Mouse (Mus musculus) midbrain, embryonic 16.5 days (tissue): ENCODE results near the gene Sox10. TPM values are rescaled to one million over a fixed set of nuclear protein-coding genes. Genes with fewer than 3 reads are reported as not detected.

Experiments
- ATAC-seq: fragments of 200-750 bp; cut with Nextera tagmentation; 2 replicates; pipeline ENCODE4 v1.8.0; 2017; ENCODE audit warnings: moderate TSS enrichment
- H3K27ac ChIP-seq: fragments of 300-500 bp; sonication (generic); 2 replicates; pipeline ENCODE4 v1.5.1; 2014; ENCODE audit warnings: mild to moderate bottlenecking, low read length, mixed read lengths
- H3K27me3 ChIP-seq: fragments of 300-500 bp; sonication (generic); 2 replicates; pipeline ENCODE4 v1.6.1; 2014; ENCODE audit warnings: low read depth, low read length, mixed read lengths; ENCODE audit not compliant: control insufficient read depth, insufficient read depth
- H3K36me3 ChIP-seq: fragments of 300-500 bp; sonication (generic); 2 replicates; pipeline ENCODE4 v1.6.1; 2014; ENCODE audit warnings: mild to moderate bottlenecking, low read length, moderate library complexity, mixed read lengths; ENCODE audit not compliant: control insufficient read depth, insufficient read depth
- H3K4me1 ChIP-seq: fragments of 300-500 bp; sonication (generic); 2 replicates; pipeline ENCODE4 v1.6.1; 2014; ENCODE audit warnings: mild to moderate bottlenecking, low read length, mixed read lengths; ENCODE audit not compliant: control insufficient read depth, insufficient read depth
- H3K4me2 ChIP-seq: fragments of 300-500 bp; sonication (generic); 2 replicates; pipeline ENCODE4 v1.6.1; 2014; ENCODE audit warnings: mild to moderate bottlenecking, low read length, mixed read lengths
- H3K4me3 ChIP-seq: fragments of 300-500 bp; sonication (generic); 2 replicates; pipeline ENCODE4 v1.5.1; 2014; ENCODE audit warnings: low read depth, mild to moderate bottlenecking, low read length, moderate library complexity, mixed read lengths
- H3K9ac ChIP-seq: fragments of 300-500 bp; sonication (generic); 2 replicates; pipeline ENCODE4 v1.6.1; 2014; ENCODE audit warnings: low read depth, low read length, mixed read lengths
- H3K9me3 ChIP-seq: fragments of 300-500 bp; sonication (generic); replicated peaks from 2 replicates; pipeline ENCODE4 v1.6.1; 2014; ENCODE audit warnings: mild to moderate bottlenecking, low read length, mixed read lengths; ENCODE audit not compliant: control insufficient read depth, poor library complexity, severe bottlenecking
- WGBS: fragments of 180-500 bp; shearing (Covaris S2); extraction: QIAGEN DNeasy Blood & Tissue Kit; methylation state at CpG from one replicate; pipeline ENCODE4 v1.1.7; 2014; 5-methylcytosine and 5-hydroxymethylcytosine counted together
- polyA plus RNA-seq: library from polyadenylated mRNA; unstranded; fragments of >200 nt; fragmentation: Nextera tagmentation; extraction: Ambion mirVana; gene quantifications from 2 replicates; pipeline ENCODE4 v1.2.1, GENCODE M21; 2015

Sox10 gene
- polyA plus RNA-seq, 1 experiment from 2014 or later: 3.8 TPM

GRCm38 (mm10) chr15:79176905-79177304 lies 11.9 kb upstream of the Sox10 start:
- H3K4me1 ChIP-seq: no peaks in the 10 kb centered on the region
- no peak overlapping the region for H3K9ac ChIP-seq
- ATAC-seq: no peak
- H3K27me3 ChIP-seq: no peaks in the 10 kb centered on the region
- H3K27ac ChIP-seq: no peak overlapping the region
- H3K36me3 ChIP-seq: no peaks in the 10 kb centered on the region
- no peaks in the 10 kb centered on the region for H3K9me3 ChIP-seq
- 35% methylated on average over 6 of the region's 6 CpGs for WGBS
- no peak overlapping the region for H3K4me2 ChIP-seq
- H3K4me3 ChIP-seq: no peak overlapping the region

- no peaks in the 10 kb centered on the region; the same call in 1 of the 2 replicates for H3K4me1 ChIP-seq
- peaks cover 33% of the 10 kb centered on the region for H3K27me3 ChIP-seq
- H3K4me3 ChIP-seq: no peak overlapping the region
- H3K4me2 ChIP-seq: no peak overlapping the region
- no peaks in the 10 kb centered on the region for H3K9me3 ChIP-seq
- H3K36me3 ChIP-seq: no peaks in the 10 kb centered on the region
- no peak overlapping the region for H3K27ac ChIP-seq
- H3K9ac ChIP-seq: no peak overlapping the region
- no peak for ATAC-seq
- WGBS: 49% methylated on average over 8 of the region's 8 CpGs
Measured at GRCm38 (mm10) chr15:79166712-79167111, 1.7 kb upstream of the Sox10 start.

- no peak overlapping the region for H3K27ac ChIP-seq
- peaks cover 34% of the 10 kb centered on the region for H3K27me3 ChIP-seq
- no peak for ATAC-seq
- H3K4me1 ChIP-seq: no peaks in the 10 kb centered on the region; the same call in 1 of the 2 replicates
- no peak overlapping the region for H3K4me2 ChIP-seq
- 2% methylated on average over 15 of the region's 15 CpGs for WGBS
- H3K9me3 ChIP-seq: no peaks in the 10 kb centered on the region
- H3K9ac ChIP-seq: no peak overlapping the region
- no peaks in the 10 kb centered on the region for H3K36me3 ChIP-seq
- H3K4me3 ChIP-seq: no peak overlapping the region; the same call in 1 of the 2 replicates
Measured at GRCm38 (mm10) chr15:79164251-79164650, 789 bp downstream of the Sox10 start.

- H3K9ac ChIP-seq: no peak overlapping the region
- no peak for ATAC-seq
- no peak overlapping the region for H3K27ac ChIP-seq
- no peaks in the 10 kb centered on the region for H3K9me3 ChIP-seq
- H3K4me3 ChIP-seq: peak overlapping the region; percentile 20; the same call in 1 of the 2 replicates
- H3K27me3 ChIP-seq: peaks cover 34% of the 10 kb centered on the region
- H3K4me1 ChIP-seq: no peaks in the 10 kb centered on the region; the same call in 1 of the 2 replicates
- no peak overlapping the region for H3K4me2 ChIP-seq
- H3K36me3 ChIP-seq: no peaks in the 10 kb centered on the region
- WGBS: 43% methylated on average over 14 of the region's 14 CpGs
Measured at GRCm38 (mm10) chr15:79162822-79163221, 2.2 kb downstream of the Sox10 start.

- WGBS: 69% methylated on average over 7 of the region's 7 CpGs
Measured at GRCm38 (mm10) chr15:79162301-79162700, 2.7 kb downstream of the Sox10 start.

GRCm38 (mm10) chr15:79155572-79155971 lies 9.5 kb downstream of the Sox10 start:
- H3K4me3 ChIP-seq: no peak overlapping the region
- 25% methylated on average over 3 of the region's 3 CpGs for WGBS
- H3K9me3 ChIP-seq: no peaks in the 10 kb centered on the region
- H3K27ac ChIP-seq: no peak overlapping the region
- peaks cover 6% of the 10 kb centered on the region; the same call in 1 of the 2 replicates for H3K36me3 ChIP-seq
- H3K4me2 ChIP-seq: no peak overlapping the region
- no peak overlapping the region for H3K9ac ChIP-seq
- H3K4me1 ChIP-seq: peaks cover 9% of the 10 kb centered on the region; the same call in 1 of the 2 replicates
- no peak for ATAC-seq
- no peaks in the 10 kb centered on the region; the same call in 1 of the 2 replicates for H3K27me3 ChIP-seq

More at GRCm38 (mm10) chr15:79162301-79162700, 2.7 kb downstream of the Sox10 start:
- no peak overlapping the region for H3K27ac ChIP-seq
- ATAC-seq: no peak
- H3K9ac ChIP-seq: no peak overlapping the region
- H3K4me2 ChIP-seq: no peak overlapping the region
- H3K4me3 ChIP-seq: no peak overlapping the region
- H3K4me1 ChIP-seq: no peaks in the 10 kb centered on the region; the same call in 1 of the 2 replicates
- no peaks in the 10 kb centered on the region for H3K36me3 ChIP-seq
- H3K27me3 ChIP-seq: peaks cover 34% of the 10 kb centered on the region
- no peaks in the 10 kb centered on the region for H3K9me3 ChIP-seq

- Histone ChIP-seq H3K4me3 (no peak overlapping the region), H3K4me2 (no peak overlapping the region), H3K27ac (peak overlapping the region; percentile 84), H3K9me3 (no peaks in the 10 kb centered on the region), H3K9ac (no peak overlapping the region), H3K36me3 (peaks cover 16% of the 10 kb centered on the region), H3K4me1 (peaks cover 9% of the 10 kb centered on the region; the same call in 1 of the 2 replicates), H3K27me3 (no peaks in the 10 kb centered on the region)
- WGBS: 52% methylated on average over 6 of the region's 6 CpGs
- ATAC-seq: no peak
Measured at GRCm38 (mm10) chr15:79152709-79153108, 12.3 kb downstream of the Sox10 start.

- Histone ChIP-seq H3K27me3 (no peaks in the 10 kb centered on the region), H3K4me2 (no peak overlapping the region), H3K36me3 (peaks cover 24% of the 10 kb centered on the region), H3K9me3 (no peaks in the 10 kb centered on the region), H3K27ac (peak overlapping the region; percentile 84), H3K9ac (peak overlapping the region; percentile 40; the same call in 1 of the 2 replicates), H3K4me3 (no peak overlapping the region), H3K4me1 (peaks cover 9% of the 10 kb centered on the region; the same call in 1 of the 2 replicates)
- 26% methylated on average over 8 of the region's 8 CpGs for WGBS
- ATAC-seq: peak; percentile 34; the same call in 1 of the 2 replicates
Measured at GRCm38 (mm10) chr15:79151881-79152280, 13.2 kb downstream of the Sox10 start.

- H3K9ac ChIP-seq: no peak overlapping the region
- H3K4me3 ChIP-seq: no peak overlapping the region
- H3K9me3 ChIP-seq: no peaks in the 10 kb centered on the region
- H3K27me3 ChIP-seq: no peaks in the 10 kb centered on the region
- WGBS: 49% methylated on average over 7 of the region's 7 CpGs
- peaks cover 38% of the 10 kb centered on the region for H3K36me3 ChIP-seq
- H3K4me2 ChIP-seq: no peak overlapping the region
- H3K4me1 ChIP-seq: peaks cover 9% of the 10 kb centered on the region; the same call in 1 of the 2 replicates
- ATAC-seq: no peak
- no peak overlapping the region for H3K27ac ChIP-seq
Measured at GRCm38 (mm10) chr15:79148533-79148932, 16.5 kb downstream of the Sox10 start.
